Mouse (Mus musculus): ENCODE data around the gene Rps6ka5. TPM values are rescaled to one million over a fixed set of nuclear protein-coding genes. Genes with fewer than 3 reads are reported as not detected.
A peak's percentile ranks its signal among the peaks of the same experiment; 100 is the strongest.

The Rps6ka5 gene
- polyA plus RNA-seq, 1 experiment from 2014 or later = 5.8 TPM

- H3K4me2 ChIP-seq (ENCODE audit: low read length) = no peak overlapping the region
- H3K9me3 ChIP-seq (ENCODE audit: control insufficient read depth, low read length) = no peaks in the 10 kb centered on the region
- H3K4me3 ChIP-seq (ENCODE audit: control insufficient read depth in 1 of 2, insufficient read depth in 1 of 2, low read depth in 1 of 2, low read length in 2 of 2) = no peak overlapping the region
- H3K27ac ChIP-seq (replicated peaks in 1 of 2; ENCODE audit: control insufficient read depth in 1 of 2, insufficient read depth in 1 of 2, low read depth in 2 of 2, low read length in 2 of 2) = peak overlapping the region in 1 of 2 experiments; percentile 70; a peak in 1 of 4 replicates
- H3K9ac ChIP-seq (ENCODE audit: low read length) = no peak overlapping the region
- H3K27me3 ChIP-seq (ENCODE audit: control insufficient read depth, insufficient read depth, low read length) = no peaks in the 10 kb centered on the region
- ATAC-seq (ENCODE audit: insufficient number of reproducible peaks, insufficient read depth, low FRiP score, low read depth) = no peak
- H3K4me1 ChIP-seq (ENCODE audit: control insufficient read depth in 2 of 2, insufficient read depth in 2 of 2, low read length in 2 of 2) = peaks cover 17 to 26% of the 10 kb centered on the region in 2 experiments
- H3K36me3 ChIP-seq (ENCODE audit: control insufficient read depth, insufficient read depth, low read length) = no peaks in the 10 kb centered on the region
- WGBS = 44% methylated on average over 9 of the region's 9 CpGs
Measured at GRCm38 (mm10) chr12:100539158-100539714, 187.5 kb downstream of the Rps6ka5 start.

- H3K9ac ChIP-seq (ENCODE audit: low read length) = no peak overlapping the region
- no peak overlapping the region for H3K4me3 ChIP-seq (ENCODE audit: control insufficient read depth in 1 of 2, insufficient read depth in 1 of 2, low read depth in 1 of 2, low read length in 2 of 2)
- no peaks in the 10 kb centered on the region for H3K9me3 ChIP-seq (ENCODE audit: control insufficient read depth, low read length)
- no peak for ATAC-seq (ENCODE audit: insufficient number of reproducible peaks, insufficient read depth, low FRiP score, low read depth)
- H3K27ac ChIP-seq (replicated peaks in 1 of 2; ENCODE audit: control insufficient read depth in 1 of 2, insufficient read depth in 1 of 2, low read depth in 2 of 2, low read length in 2 of 2) = peak overlapping the region; percentile 39 to 70; a peak in 2 of 4 replicates
- no peaks in the 10 kb centered on the region for H3K27me3 ChIP-seq (ENCODE audit: control insufficient read depth, insufficient read depth, low read length)
- H3K36me3 ChIP-seq (ENCODE audit: control insufficient read depth, insufficient read depth, low read length) = no peaks in the 10 kb centered on the region
- WGBS = 58% methylated on average over 7 of the region's 7 CpGs
- no peak overlapping the region for H3K4me2 ChIP-seq (ENCODE audit: low read length)
- H3K4me1 ChIP-seq (ENCODE audit: control insufficient read depth in 2 of 2, insufficient read depth in 2 of 2, low read length in 2 of 2) = peaks cover 21 to 28% of the 10 kb centered on the region in 2 experiments
Measured at GRCm38 (mm10) chr12:100538445-100539157, 188.2 kb downstream of the Rps6ka5 start.

- Histone ChIP-seq H3K36me3 (ENCODE audit: control insufficient read depth, insufficient read depth, low read length) (no peaks in the 10 kb centered on the region), H3K9ac (ENCODE audit: low read length) (no peak overlapping the region), H3K9me3 (ENCODE audit: control insufficient read depth, low read length) (no peaks in the 10 kb centered on the region), H3K27me3 (ENCODE audit: control insufficient read depth, insufficient read depth, low read length) (no peaks in the 10 kb centered on the region), H3K27ac (replicated peaks in 1 of 2; ENCODE audit: control insufficient read depth in 1 of 2, insufficient read depth in 1 of 2, low read depth in 2 of 2, low read length in 2 of 2) (0 out of 4 replicates have a peak overlapping the region, but pooled peaks of 1 of the 2 experiments have one; percentile 24), H3K4me1 (ENCODE audit: control insufficient read depth in 2 of 2, insufficient read depth in 2 of 2, low read length in 2 of 2) (peaks cover 28 to 42% of the 10 kb centered on the region in 2 experiments), H3K4me3 (ENCODE audit: control insufficient read depth in 1 of 2, insufficient read depth in 1 of 2, low read depth in 1 of 2, low read length in 2 of 2) (no peak overlapping the region), H3K4me2 (ENCODE audit: low read length) (no peak overlapping the region)
- no peak for ATAC-seq (ENCODE audit: insufficient number of reproducible peaks, insufficient read depth, low FRiP score, low read depth)
- WGBS = 64% methylated on average over 11 of the region's 11 CpGs
Measured at GRCm38 (mm10) chr12:100537091-100537490, 189.7 kb downstream of the Rps6ka5 start.

GRCm38 (mm10) chr12:100535028-100535427 lies 191.8 kb downstream of the Rps6ka5 start:
- H3K36me3 ChIP-seq (ENCODE audit: control insufficient read depth, insufficient read depth, low read length) = no peaks in the 10 kb centered on the region
- WGBS = 90% methylated on average over 12 of the region's 12 CpGs
- no peak overlapping the region for H3K27ac ChIP-seq (replicated peaks in 1 of 2; ENCODE audit: control insufficient read depth in 1 of 2, insufficient read depth in 1 of 2, low read depth in 2 of 2, low read length in 2 of 2)
- ATAC-seq (ENCODE audit: insufficient number of reproducible peaks, insufficient read depth, low FRiP score, low read depth) = no peak
- H3K27me3 ChIP-seq (ENCODE audit: control insufficient read depth, insufficient read depth, low read length) = no peaks in the 10 kb centered on the region
- peaks cover 32 to 44% of the 10 kb centered on the region in 2 experiments for H3K4me1 ChIP-seq (ENCODE audit: control insufficient read depth in 2 of 2, insufficient read depth in 2 of 2, low read length in 2 of 2)
- no peak overlapping the region for H3K4me3 ChIP-seq (ENCODE audit: control insufficient read depth in 1 of 2, insufficient read depth in 1 of 2, low read depth in 1 of 2, low read length in 2 of 2)
- H3K9ac ChIP-seq (ENCODE audit: low read length) = no peak overlapping the region
- no peaks in the 10 kb centered on the region for H3K9me3 ChIP-seq (ENCODE audit: control insufficient read depth, low read length)
- H3K4me2 ChIP-seq (ENCODE audit: low read length) = no peak overlapping the region

- no peaks in the 10 kb centered on the region for H3K27me3 ChIP-seq (ENCODE audit: control insufficient read depth, insufficient read depth, low read length)
- 0 out of 2 replicates have a peak overlapping the region, but pooled peaks have one; percentile 1 for H3K9ac ChIP-seq (ENCODE audit: low read length)
- no peaks in the 10 kb centered on the region for H3K9me3 ChIP-seq (ENCODE audit: control insufficient read depth, low read length)
- no peak overlapping the region for H3K4me3 ChIP-seq (ENCODE audit: control insufficient read depth in 1 of 2, insufficient read depth in 1 of 2, low read depth in 1 of 2, low read length in 2 of 2)
- no peak overlapping the region for H3K4me2 ChIP-seq (ENCODE audit: low read length)
- peaks cover 32 to 50% of the 10 kb centered on the region in 2 experiments for H3K4me1 ChIP-seq (ENCODE audit: control insufficient read depth in 2 of 2, insufficient read depth in 2 of 2, low read length in 2 of 2)
- no peaks in the 10 kb centered on the region for H3K36me3 ChIP-seq (ENCODE audit: control insufficient read depth, insufficient read depth, low read length)
- 0 out of 2 replicates have a peak, but pooled peaks have one; percentile 43 for ATAC-seq (ENCODE audit: insufficient number of reproducible peaks, insufficient read depth, low FRiP score, low read depth)
- peak overlapping the region; percentile 77 to 81 for H3K27ac ChIP-seq (replicated peaks in 1 of 2; ENCODE audit: control insufficient read depth in 1 of 2, insufficient read depth in 1 of 2, low read depth in 2 of 2, low read length in 2 of 2)
- 40% methylated on average over 3 of the region's 3 CpGs for WGBS
Measured at GRCm38 (mm10) chr12:100534028-100534427, 192.8 kb downstream of the Rps6ka5 start.

GRCm38 (mm10) chr12:100533209-100533608 lies 193.6 kb downstream of the Rps6ka5 start:
- 75% methylated on average over 4 of the region's 4 CpGs for WGBS
- Histone ChIP-seq H3K27ac (replicated peaks in 1 of 2; ENCODE audit: control insufficient read depth in 1 of 2, insufficient read depth in 1 of 2, low read depth in 2 of 2, low read length in 2 of 2) (peak overlapping the region in 1 of 2 experiments; percentile 77; a peak in 1 of 4 replicates), H3K9me3 (ENCODE audit: control insufficient read depth, low read length) (no peaks in the 10 kb centered on the region), H3K27me3 (ENCODE audit: control insufficient read depth, insufficient read depth, low read length) (no peaks in the 10 kb centered on the region), H3K36me3 (ENCODE audit: control insufficient read depth, insufficient read depth, low read length) (no peaks in the 10 kb centered on the region), H3K9ac (ENCODE audit: low read length) (no peak overlapping the region), H3K4me2 (ENCODE audit: low read length) (no peak overlapping the region), H3K4me3 (ENCODE audit: control insufficient read depth in 1 of 2, insufficient read depth in 1 of 2, low read depth in 1 of 2, low read length in 2 of 2) (no peak overlapping the region), H3K4me1 (ENCODE audit: control insufficient read depth in 2 of 2, insufficient read depth in 2 of 2, low read length in 2 of 2) (peaks cover 38 to 51% of the 10 kb centered on the region in 2 experiments)
- no peak for ATAC-seq (ENCODE audit: insufficient number of reproducible peaks, insufficient read depth, low FRiP score, low read depth)

GRCm38 (mm10) chr12:100531740-100532139 lies 195.0 kb downstream of the Rps6ka5 start:
- Histone ChIP-seq H3K27me3 (ENCODE audit: control insufficient read depth, insufficient read depth, low read length) (no peaks in the 10 kb centered on the region), H3K9me3 (ENCODE audit: control insufficient read depth, low read length) (no peaks in the 10 kb centered on the region), H3K4me2 (ENCODE audit: low read length) (no peak overlapping the region), H3K9ac (ENCODE audit: low read length) (no peak overlapping the region), H3K4me3 (ENCODE audit: control insufficient read depth in 1 of 2, insufficient read depth in 1 of 2, low read depth in 1 of 2, low read length in 2 of 2) (no peak overlapping the region), H3K4me1 (ENCODE audit: control insufficient read depth in 2 of 2, insufficient read depth in 2 of 2, low read length in 2 of 2) (peaks cover 37 to 54% of the 10 kb centered on the region in 2 experiments), H3K27ac (replicated peaks in 1 of 2; ENCODE audit: control insufficient read depth in 1 of 2, insufficient read depth in 1 of 2, low read depth in 2 of 2, low read length in 2 of 2) (peak overlapping the region; percentile 23 to 79; a peak in 2 of 4 replicates), H3K36me3 (ENCODE audit: control insufficient read depth, insufficient read depth, low read length) (no peaks in the 10 kb centered on the region)
- WGBS = 43% methylated on average over 1 of the region's 1 CpGs
- ATAC-seq (ENCODE audit: insufficient number of reproducible peaks, insufficient read depth, low FRiP score, low read depth) = no peak

All from heart, embryonic 14.5 days (tissue).